Mouse (Mus musculus): Measurements from ENCODE around the gene Foxf1.

- no peak for TF ChIP-seq TCF12 (IDR thresholded peaks at IDR 0.05; ENCODE audit: insufficient read depth, poor library complexity, severe bottlenecking)
- no peak for TF ChIP-seq POLR2A (IDR thresholded peaks at IDR 0.05; ENCODE audit: insufficient read length, low read depth)
- no peak for TF ChIP-seq USF1 (IDR thresholded peaks at IDR 0.05; ENCODE audit: low read depth)
- no peak for TF ChIP-seq MAX (IDR thresholded peaks at IDR 0.05; ENCODE audit: low read depth)
- TF ChIP-seq E2F4 (IDR thresholded peaks at IDR 0.05; ENCODE audit: insufficient read depth), result no peak
These were observed 20.0 kb downstream of the Foxf1 start for GRCm38 (mm10) chr8:121104049-121104818.
